Mouse (Mus musculus) CD8-positive naive resting alpha-beta T cell, adult 2 months (primary cell): ENCODE data around the gene Cit.

Source experiments
- DNase-seq, 2 experiments: peaks; one replicate each; pipeline ENCODE4 v3.0.0; 2022; ENCODE audit warnings: low read depth in 2 of 2, low spot score in 2 of 2

Cit gene

GRCm38 (mm10) chr5:115908699-115909098 lies 63.6 kb downstream of the Cit start:
- DNase-seq: no peak

GRCm38 (mm10) chr5:115909106-115909505 lies 64.0 kb downstream of the Cit start:
- DNase-seq: no peak

GRCm38 (mm10) chr5:115910491-115910890 lies 65.4 kb downstream of the Cit start:
- DNase-seq: no peak

DNA sequence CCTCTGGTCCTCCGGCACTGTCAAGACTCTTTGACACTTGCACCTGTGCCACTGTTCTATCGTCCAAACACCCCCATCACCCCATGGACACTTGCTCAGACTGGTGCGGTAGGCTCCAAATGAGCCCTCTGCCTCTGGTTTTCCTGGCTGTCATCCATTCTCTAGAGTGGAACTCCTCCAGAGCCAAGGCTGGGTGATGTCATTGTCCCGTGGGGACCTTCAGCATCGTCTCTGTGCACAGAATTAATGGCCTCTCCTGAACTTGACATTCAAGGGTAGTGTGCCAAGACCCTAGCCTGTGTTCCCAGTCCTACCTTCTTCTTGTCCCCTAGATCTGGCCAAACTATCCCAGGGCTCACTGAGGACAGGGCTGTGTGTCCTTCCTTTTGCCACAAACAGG lies 70.4 kb downstream of the Cit start:
- DNase-seq: no peak

DNA sequence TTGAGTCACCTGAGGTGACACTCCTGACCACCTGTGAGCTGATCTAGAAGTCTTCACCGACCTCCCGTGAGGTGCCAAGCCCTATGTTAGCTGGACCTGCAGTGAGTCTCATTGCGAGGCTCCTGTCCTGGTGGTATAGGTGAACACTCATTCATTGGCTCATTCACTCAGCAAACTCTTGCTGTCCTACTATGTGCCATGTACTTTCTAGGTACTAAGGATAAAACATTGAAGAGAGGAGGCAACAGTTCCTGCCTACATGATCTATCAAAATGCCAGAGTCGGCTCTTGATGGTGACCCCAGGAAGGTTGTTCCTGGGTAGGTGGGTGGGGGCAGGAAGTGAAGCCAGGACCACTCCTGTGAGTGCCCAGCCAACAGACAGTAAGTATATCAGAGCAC lies 72.9 kb downstream of the Cit start:
- DNase-seq: no peak

DNA sequence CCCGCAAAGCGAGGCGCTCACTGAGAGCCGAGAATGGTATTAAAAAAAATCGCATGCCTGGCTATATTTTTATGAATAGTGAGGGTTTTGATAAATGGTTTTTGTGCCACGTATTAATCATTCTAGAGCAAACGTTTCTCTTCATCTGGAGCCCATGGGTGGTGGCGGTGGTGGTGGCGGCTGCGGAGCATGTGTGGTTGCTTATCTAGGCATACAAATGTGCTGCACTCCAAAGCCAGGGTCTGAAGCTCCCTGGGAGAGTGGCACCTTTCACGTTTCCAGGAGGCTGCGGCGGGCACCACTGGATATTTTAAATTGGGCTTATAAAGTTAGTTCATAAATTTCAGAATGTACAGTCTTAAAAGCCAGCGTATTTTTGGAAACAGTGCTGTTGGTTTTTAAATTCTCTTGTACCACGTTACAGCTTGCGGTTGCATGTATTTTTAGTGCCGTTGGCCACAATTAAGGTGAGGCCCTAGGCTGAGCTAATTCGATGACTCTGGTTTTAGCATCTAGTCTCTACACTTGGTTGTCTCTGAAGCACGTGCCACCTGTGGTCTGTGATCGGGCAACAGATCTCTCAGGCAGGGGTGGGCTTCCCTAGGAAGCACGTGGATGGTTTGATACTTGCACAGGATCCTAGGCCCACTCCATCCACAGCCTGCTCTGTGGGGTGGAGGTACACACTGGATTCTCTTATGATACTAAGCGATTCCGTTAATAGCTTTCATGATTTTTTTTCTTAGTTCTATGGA lies 73.7 kb downstream of the Cit start:
- no peak for DNase-seq

GRCm38 (mm10) chr5:115921990-115922389 lies 76.9 kb downstream of the Cit start:
- no peak for DNase-seq

GRCm38 (mm10) chr5:115924946-115925345 lies 79.9 kb downstream of the Cit start:
- no peak for DNase-seq

DNA sequence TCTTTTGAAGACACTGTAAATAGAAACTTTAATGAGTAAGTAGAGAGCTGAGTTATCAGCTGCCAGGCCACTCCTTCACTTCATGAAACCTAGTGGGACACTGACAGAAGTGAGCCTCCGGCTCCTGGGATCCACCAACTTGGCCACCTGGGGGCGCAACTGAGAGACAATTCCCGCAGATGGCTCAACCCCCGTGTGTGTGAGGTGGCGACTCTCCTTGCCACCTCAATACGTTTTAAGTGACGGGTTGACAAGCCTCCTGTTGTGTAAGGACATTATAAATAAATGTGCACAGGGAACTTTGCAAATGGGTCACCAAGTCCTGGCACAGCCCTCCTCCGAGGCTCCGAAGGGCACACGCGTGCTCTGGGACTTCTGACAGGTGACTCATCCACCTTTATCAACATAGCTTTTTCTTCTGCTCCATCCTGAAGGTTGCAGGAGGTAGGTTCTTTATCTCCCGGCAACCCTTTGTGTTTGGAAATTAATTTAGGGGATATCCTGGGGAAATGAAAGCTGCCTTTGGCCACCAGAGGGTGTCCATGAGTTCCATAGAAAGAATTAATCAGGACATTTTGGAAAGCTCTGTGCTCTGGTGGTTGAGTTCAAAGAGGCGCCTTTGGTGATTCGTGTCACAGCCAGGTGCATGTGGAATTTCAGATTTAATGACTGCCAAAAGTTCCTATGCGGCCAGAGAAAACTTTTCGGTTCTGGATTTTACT lies 83.9 kb downstream of the Cit start:
- DNase-seq: peak in 1 of 2 experiments; percentile 2

GRCm38 (mm10) chr5:115932325-115932724 lies 87.2 kb downstream of the Cit start:
- no peak for DNase-seq

DNA sequence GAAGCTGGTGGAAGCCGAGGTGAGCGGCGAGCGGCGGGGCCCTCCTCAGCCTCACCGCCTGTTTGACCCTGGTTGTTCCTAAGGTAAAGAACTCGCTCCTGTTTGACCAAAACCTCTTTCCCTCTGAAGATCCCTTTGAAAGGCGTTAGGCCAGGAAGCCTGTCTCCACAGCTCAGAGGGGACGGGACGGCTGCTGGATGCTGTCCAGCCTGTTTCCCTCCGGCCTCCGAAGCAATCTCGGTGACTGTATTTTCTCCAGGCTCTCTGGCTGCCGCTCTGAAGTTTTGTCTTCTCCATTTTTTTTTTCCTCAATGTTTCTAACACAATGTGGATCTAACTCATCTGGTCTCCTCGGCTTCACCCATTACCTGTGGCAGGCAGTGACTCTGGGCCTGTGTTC lies 91.8 kb downstream of the Cit start:
- DNase-seq: no peak

- DNase-seq: no peak
Observed at GRCm38 (mm10) chr5:115937566-115937965, 92.5 kb downstream of the Cit start.

GRCm38 (mm10) chr5:115938999-115939398 lies 93.9 kb downstream of the Cit start:
- DNase-seq: no peak

GRCm38 (mm10) chr5:115942389-115942788 lies 97.3 kb downstream of the Cit start:
- no peak for DNase-seq

DNA sequence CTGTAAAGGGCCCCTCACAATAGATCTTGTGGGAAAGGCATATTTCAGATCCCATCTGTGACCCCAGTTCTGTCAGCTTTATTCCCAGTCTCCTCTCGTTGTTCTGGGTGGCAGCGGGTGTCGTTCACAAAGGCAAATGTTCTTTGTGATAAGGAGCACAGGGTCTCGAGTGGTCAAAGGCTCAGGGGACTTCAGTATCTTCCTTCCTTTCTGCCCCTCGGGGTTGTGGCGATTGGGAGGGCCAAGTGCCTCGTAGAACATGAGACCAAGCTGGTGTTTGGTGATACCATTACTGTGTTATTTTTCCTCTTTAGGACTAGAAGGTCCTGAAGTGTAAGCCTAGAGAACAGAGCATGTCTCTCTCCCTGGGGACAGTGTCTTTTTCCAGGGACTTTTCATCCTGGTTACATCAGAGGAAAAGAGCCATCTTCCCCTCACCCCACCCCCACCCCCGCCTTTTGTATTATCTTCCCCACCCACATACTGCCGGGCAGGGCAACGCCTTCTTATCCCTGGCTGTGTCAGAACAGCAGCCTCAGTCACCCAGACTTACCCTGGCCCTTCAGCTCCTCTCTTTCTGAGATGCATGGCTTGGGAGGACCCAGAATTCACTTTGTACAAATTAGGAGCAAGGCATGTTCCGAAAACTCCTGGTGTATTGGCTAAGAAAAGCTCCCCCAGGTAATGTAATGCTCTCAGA lies 99.9 kb downstream of the Cit start:
- DNase-seq: no peak

DNA sequence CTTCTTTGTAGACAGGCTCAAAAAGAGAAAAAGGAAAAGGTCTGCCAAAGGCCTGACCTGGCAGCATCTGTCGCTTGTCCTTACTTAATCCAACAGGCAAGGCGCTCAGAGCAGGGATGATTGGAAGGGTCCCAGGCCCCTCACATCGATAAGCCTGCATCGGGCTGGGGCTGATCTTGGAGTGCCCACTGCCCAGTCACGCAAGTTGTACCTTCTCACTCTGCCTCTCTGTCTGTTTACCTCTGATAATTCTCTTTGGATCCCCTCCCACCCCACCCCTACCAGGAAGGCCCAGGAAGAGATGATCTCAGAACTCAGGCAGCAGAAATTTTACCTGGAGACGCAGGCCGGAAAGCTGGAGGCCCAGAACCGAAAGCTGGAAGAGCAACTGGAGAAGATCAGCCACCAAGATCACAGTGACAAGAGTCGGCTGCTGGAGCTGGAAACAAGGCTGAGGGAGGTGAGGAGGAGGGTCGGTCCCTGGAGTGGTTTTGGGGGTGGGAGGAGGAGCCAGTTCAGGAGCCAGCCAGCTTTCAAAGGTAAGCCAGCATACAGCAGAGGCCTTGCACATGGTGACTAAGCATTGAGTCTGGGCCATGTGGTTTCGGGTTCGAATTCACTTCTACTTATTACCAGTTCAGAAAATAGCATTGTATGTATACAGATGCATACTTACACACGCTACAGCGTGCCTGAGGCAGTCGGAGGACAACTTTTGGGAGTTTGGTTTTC lies 102.7 kb downstream of the Cit start:
- no peak for DNase-seq

DNA sequence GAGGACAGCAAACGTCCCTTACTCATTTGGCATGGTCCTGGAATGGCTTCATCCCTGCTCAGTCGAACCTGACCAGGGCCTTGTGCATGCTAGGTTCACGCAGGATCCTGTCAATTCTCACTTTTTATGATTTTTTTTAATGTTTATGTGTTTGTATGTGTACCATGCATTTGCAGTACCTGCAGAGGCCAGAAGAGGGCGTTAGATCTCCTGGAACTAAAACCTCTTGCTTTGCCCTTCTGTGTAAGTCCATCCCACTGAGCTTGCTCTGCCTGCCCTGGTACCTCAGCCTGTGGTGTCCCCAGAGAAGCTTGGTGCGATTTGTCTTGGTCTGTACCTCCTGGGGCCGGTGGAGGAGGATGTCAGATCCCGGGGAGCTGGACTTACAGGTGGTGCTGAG lies 105.9 kb downstream of the Cit start:
- DNase-seq: no peak

DNA sequence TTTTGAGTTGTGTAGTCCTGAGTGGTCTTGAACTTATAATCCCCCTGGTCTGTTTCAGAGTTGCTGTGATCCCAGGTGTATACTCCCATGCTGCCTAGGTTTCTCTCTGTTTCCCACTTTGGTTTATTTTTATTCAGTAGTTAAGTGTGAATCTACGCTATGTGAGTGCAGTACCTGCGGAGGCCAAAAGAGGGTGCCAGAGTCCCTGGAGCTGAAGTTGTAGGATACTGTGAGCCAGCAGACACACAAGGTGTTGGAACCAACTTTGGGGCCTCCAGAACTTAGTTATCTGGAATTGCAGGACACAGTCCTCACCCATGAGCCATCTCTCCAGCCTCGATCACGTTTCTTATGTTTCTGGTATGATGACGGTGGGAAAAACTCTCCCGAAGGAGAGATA lies 108.1 kb downstream of the Cit start:
- no peak for DNase-seq

- DNase-seq: no peak
Observed at GRCm38 (mm10) chr5:115954084-115954483, 109.0 kb downstream of the Cit start.

GRCm38 (mm10) chr5:115954549-115954948 lies 109.5 kb downstream of the Cit start:
- DNase-seq: no peak

DNA sequence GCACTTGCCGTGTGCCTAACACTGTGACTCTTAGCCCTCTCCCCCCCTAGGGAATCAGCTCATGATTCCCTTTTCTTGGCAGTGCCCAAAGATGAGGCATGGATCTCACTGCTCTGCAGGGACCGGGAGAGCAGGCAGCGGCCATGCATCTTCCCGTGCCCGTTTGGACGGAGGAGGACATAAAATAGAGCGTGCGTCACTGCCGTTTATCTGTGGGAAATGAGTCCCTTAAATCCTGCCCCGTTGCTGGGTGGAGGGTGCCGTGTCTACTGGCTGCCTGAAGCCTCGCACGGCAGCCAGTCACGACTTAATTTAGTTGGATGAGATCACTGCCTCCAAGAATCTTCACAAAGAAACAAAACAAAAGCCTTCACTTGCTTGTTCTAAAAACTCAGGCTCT lies 110.1 kb downstream of the Cit start:
- no peak for DNase-seq
